ENCODE assay signal across 17 mouse cellular contexts in the genomic region with DNA sequence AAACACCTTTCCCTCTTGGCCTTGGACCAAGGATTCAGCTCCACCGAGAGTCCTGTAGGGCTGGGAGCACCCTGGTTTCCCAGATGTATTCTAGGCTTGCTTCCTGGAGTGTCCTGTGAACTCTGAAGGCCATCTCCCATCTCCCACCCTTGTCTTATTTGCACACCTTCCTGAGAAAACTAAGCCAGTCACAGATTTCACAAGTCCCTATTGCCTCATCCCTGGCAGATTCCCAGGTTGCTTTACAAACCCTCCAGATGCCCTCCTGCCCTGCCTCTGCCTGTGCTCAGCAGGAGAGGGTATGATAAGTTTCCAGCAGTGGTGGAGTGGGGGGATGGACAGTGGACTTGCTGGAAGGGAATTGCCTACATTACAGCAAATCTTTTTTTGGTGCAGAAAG. TPM values are rescaled to one million over a fixed set of nuclear protein-coding genes. Genes with fewer than 3 reads are reported as not detected.
DNase-seq lines count a peak whose midpoint lies in the region; TF ChIP-seq lines count a peak whose summit lies in the region.
"Had no signal": no experiment of that assay in that cellular context is flagged by ENCODE, and none has a peak within 500 bp of the region (broad histone marks: within the 10 kb centered on the region; RNA-seq: fewer than 3 reads in every experiment).

No protein-coding gene starts in this region.

- H3K27me3 ChIP-seq in C2C12 (ENCODE audit: control insufficient read depth, insufficient read depth, insufficient read length): no peaks in the 10 kb centered on the region
- H3K27me3 ChIP-seq: embryonic facial prominence, embryonic 12.5 days had no signal

- peaks cover 65% of the 10 kb centered on the region for H3K79me2 ChIP-seq in C2C12 (ENCODE audit: control insufficient read depth, insufficient read depth)

- H3K36me3 ChIP-seq in C2C12 (ENCODE audit: control insufficient read depth, insufficient read depth): peaks cover 95% of the 10 kb centered on the region

- H3ac ChIP-seq in C2C12 (ENCODE audit: control insufficient read depth, insufficient read length, low read depth): no peak overlapping the region

- no peak overlapping the region for H3K4me3 ChIP-seq in C2C12 (ENCODE audit: insufficient read depth, poor library complexity, severe bottlenecking)
- H3K4me3 ChIP-seq: embryonic facial prominence, embryonic 12.5 days; left cerebral cortex, adult 2 months had no signal

- DNase-seq in adrenal gland, adult 2 months: peak; percentile 81
- no peak for DNase-seq in adrenal gland, postnatal 4 days (ENCODE audit: low spot score in 2 of 2)
- peak; percentile 69 for DNase-seq in fat pad, adult 2 months (ENCODE audit: extremely low read depth, low read depth, low spot score)
- DNase-seq in lung, postnatal 14 days: peak; percentile 70
- DNase-seq in urinary bladder, postnatal 10 days (ENCODE audit: low spot score): no peak
- no peak for DNase-seq in right cerebral cortex, postnatal 4 days
- no peak for DNase-seq in right cerebral cortex, postnatal 25 days
- DNase-seq: cerebellum, adult 2 months; kidney, postnatal 25 days; retina, postnatal 1 day had no signal

- no peak for TF ChIP-seq CTCF in C2C12 (IDR thresholded peaks at IDR 0.05; ENCODE audit: control insufficient read depth, insufficient read depth, insufficient read length)

- peaks cover 15% of the 10 kb centered on the region for H3K79me3 ChIP-seq in C2C12 (ENCODE audit: low read depth)

TF ChIP-seq in C2C12, 6 proteins besides CTCF, POLR2A, EP300 and RAD21:
- TF ChIP-seq MAX (IDR thresholded peaks at IDR 0.05): no peak
- peak; percentile 65 for TF ChIP-seq CEBPB (IDR thresholded peaks at IDR 0.05; ENCODE audit: low read depth)
- no peak for TF ChIP-seq FOSL1 (IDR thresholded peaks at IDR 0.05; ENCODE audit: insufficient read depth, low read length, poor library complexity, severe bottlenecking)
- no peak for TF ChIP-seq MYOG (IDR thresholded peaks at IDR 0.05; ENCODE audit: control insufficient read depth, extremely low read depth, insufficient read length)
- no peak for TF ChIP-seq MYOD1 (IDR thresholded peaks at IDR 0.05; ENCODE audit: control insufficient read depth, insufficient read length, low read depth)

RNA-seq across cellular contexts. Expression of a gene that starts 11.3 kb away (rescaled TPM):
- 100 to 1,000 TPM; 188 to 222 TPM for total RNA-seq in adrenal gland, adult 2 months (2021)
- polyA plus RNA-seq in adrenal gland, adult 2 months (2012; rRNA removed): 30.1 and 33.3 TPM in 2 replicates
- total RNA-seq in adrenal gland, postnatal 4 days (2021): 100 to 1,000 TPM; 232 to 267 TPM
- polyA plus RNA-seq in C2C12 (2012; fragmentation: generic; extraction: Trizol): 434 TPM

RNA-seq across cellular contexts. Expression of a gene that starts 14.9 kb away (rescaled TPM):
- 10 to 100 TPM; 61.7 to 79.3 TPM for total RNA-seq in adrenal gland, adult 2 months (2021)
- 16.2 and 16.9 TPM in 2 replicates for polyA plus RNA-seq in adrenal gland, adult 2 months (2012; rRNA removed)
- total RNA-seq in adrenal gland, postnatal 4 days (2021): 10 to 100 TPM; 64.1 to 67.7 TPM
- polyA plus RNA-seq in C2C12 (2012; fragmentation: generic; extraction: Trizol): 122 TPM

RNA-seq across cellular contexts. Expression of a gene that starts 39.2 kb away (rescaled TPM):
- total RNA-seq in adrenal gland, adult 2 months (2021): not detected
- polyA plus RNA-seq in adrenal gland, adult 2 months (2012; rRNA removed): not detected in 2 replicates
- total RNA-seq in adrenal gland, postnatal 4 days (2021): not detected
- polyA plus RNA-seq in C2C12 (2012; fragmentation: generic; extraction: Trizol): 0.01 TPM
- total RNA-seq: adrenal gland, adult 18-20 months; left cerebral cortex, adult 2 months had no signal
- polyA plus RNA-seq: cerebellum, adult 2 months; G1E; heart, postnatal 0 days; macrophage had no signal

RNA-seq across cellular contexts. Expression of a gene that starts 43.4 kb away (rescaled TPM):
- not detected for total RNA-seq in adrenal gland, adult 2 months (2021)
- 0.17 TPM in 1 of 2 replicates, not detected in the other for polyA plus RNA-seq in adrenal gland, adult 2 months (2012; rRNA removed)
- not detected for total RNA-seq in adrenal gland, postnatal 4 days (2021)
- 0.04 TPM for polyA plus RNA-seq in C2C12 (2012; fragmentation: generic; extraction: Trizol)
- total RNA-seq: adrenal gland, adult 18-20 months; left cerebral cortex, adult 2 months had no signal
- polyA plus RNA-seq: embryonic facial prominence, embryonic 12.5 days had no signal

Comparison
In these comparisons a context has a peak if more than half of its experiments do, and no peak if none do; other contexts are left out.
1. DNase-seq: peak in adrenal gland, adult 2 months (single experiment), fat pad, adult 2 months (single experiment) and lung, postnatal 14 days (single experiment); none in adrenal gland, postnatal 4 days (0 of 2), urinary bladder, postnatal 10 days (single experiment), right cerebral cortex, postnatal 4 days (single experiment) and right cerebral cortex, postnatal 25 days (single experiment).